Mouse (Mus musculus): ENCODE data around the gene Gm21970. TPM values are rescaled to one million over a fixed set of nuclear protein-coding genes. Genes with fewer than 3 reads are reported as not detected.

The Gm21970 gene
- polyA plus RNA-seq, 1 experiment, result not detected

GRCm38 (mm10) chr16:91452363-91452896, 60.9 kb downstream of the Gm21970 start:
- H3K27me3 ChIP-seq (ENCODE audit: control insufficient read depth, insufficient read depth, insufficient read length), result no peaks in the 10 kb centered on the region
- H3K36me3 ChIP-seq (ENCODE audit: control insufficient read depth, insufficient read depth), result no peaks in the 10 kb centered on the region
- no peak for TF ChIP-seq E2F4 (IDR thresholded peaks at IDR 0.05; ENCODE audit: insufficient read depth)
- no peak for TF ChIP-seq REST (IDR thresholded peaks at IDR 0.05; ENCODE audit: insufficient read depth, insufficient read length)
- no peak for TF ChIP-seq POLR2A (IDR thresholded peaks at IDR 0.05; ENCODE audit: insufficient read length, low read depth)
- no peak for TF ChIP-seq CEBPB (IDR thresholded peaks at IDR 0.05; ENCODE audit: insufficient read depth, poor library complexity, severe bottlenecking)
- no peak for TF ChIP-seq MYOD1 (IDR thresholded peaks at IDR 0.05; ENCODE audit: control insufficient read depth in 1 of 3, insufficient read length in 2 of 3, low read depth in 2 of 3)
- no peak overlapping the region for H3K4me3 ChIP-seq
- H3K79me2 ChIP-seq (ENCODE audit: control insufficient read depth, insufficient read depth), result no peaks in the 10 kb centered on the region
- H3ac ChIP-seq (ENCODE audit: control insufficient read depth, insufficient read length), result no peak overlapping the region
- H3K4me2 ChIP-seq (ENCODE audit: low read depth), result peak overlapping the region; percentile 24

- no peaks in the 10 kb centered on the region for H3K27me3 ChIP-seq (ENCODE audit: control insufficient read depth, insufficient read depth, insufficient read length)
- no peaks in the 10 kb centered on the region for H3K36me3 ChIP-seq (ENCODE audit: control insufficient read depth, insufficient read depth)
- no peak overlapping the region for H3ac ChIP-seq (ENCODE audit: control insufficient read depth, insufficient read length)
- H3K79me2 ChIP-seq (ENCODE audit: control insufficient read depth, insufficient read depth), result no peaks in the 10 kb centered on the region
- no peak overlapping the region for H3K4me3 ChIP-seq
- TF ChIP-seq SRF (IDR thresholded peaks at IDR 0.05; ENCODE audit: control insufficient read depth, insufficient read length, low read depth) (no peak), MYOD1 (IDR thresholded peaks at IDR 0.05; ENCODE audit: control insufficient read depth in 1 of 3, insufficient read length in 2 of 3, low read depth in 2 of 3) (no peak), MYOG (IDR thresholded peaks at IDR 0.05; ENCODE audit: control insufficient read depth in 1 of 3, insufficient read depth in 1 of 3, insufficient read length in 2 of 3, low read depth in 2 of 3) (no peak), TCF3 (IDR thresholded peaks at IDR 0.05; ENCODE audit: insufficient read length, low read depth) (no peak), TCF12 (IDR thresholded peaks at IDR 0.05; ENCODE audit: insufficient read depth, poor library complexity, severe bottlenecking) (no peak), POLR2A (IDR thresholded peaks at IDR 0.05; ENCODE audit: insufficient read length, low read depth) (no peak), MAX (IDR thresholded peaks at IDR 0.05; ENCODE audit: low read depth) (no peak), USF1 (IDR thresholded peaks at IDR 0.05; ENCODE audit: low read depth) (no peak), CEBPB (IDR thresholded peaks at IDR 0.05; ENCODE audit: insufficient read depth, poor library complexity, severe bottlenecking) (no peak), E2F4 (IDR thresholded peaks at IDR 0.05; ENCODE audit: insufficient read depth) (no peak), POLR2AphosphoS2 (IDR thresholded peaks at IDR 0.05; ENCODE audit: insufficient read length, low read depth) (no peak), REST (IDR thresholded peaks at IDR 0.05; ENCODE audit: insufficient read depth, insufficient read length) (no peak)
- H3K4me2 ChIP-seq (ENCODE audit: low read depth), result no peak overlapping the region
These were observed 64.3 kb downstream of the Gm21970 start for GRCm38 (mm10) chr16:91455868-91456267.

GRCm38 (mm10) chr16:91458301-91458746, 66.8 kb downstream of the Gm21970 start:
- Histone ChIP-seq H3K36me3 (ENCODE audit: control insufficient read depth, insufficient read depth) (no peaks in the 10 kb centered on the region), H3ac (ENCODE audit: control insufficient read depth, insufficient read length) (no peak overlapping the region), H3K4me3 (no peak overlapping the region), H3K4me2 (ENCODE audit: low read depth) (no peak overlapping the region), H3K79me2 (ENCODE audit: control insufficient read depth, insufficient read depth) (no peaks in the 10 kb centered on the region), H3K27me3 (ENCODE audit: control insufficient read depth, insufficient read depth, insufficient read length) (no peaks in the 10 kb centered on the region)
- TF ChIP-seq SRF (IDR thresholded peaks at IDR 0.05; ENCODE audit: control insufficient read depth, insufficient read length, low read depth), result no peak
- no peak for TF ChIP-seq POLR2AphosphoS2 (IDR thresholded peaks at IDR 0.05; ENCODE audit: insufficient read length, low read depth)
- TF ChIP-seq MAX (IDR thresholded peaks at IDR 0.05; ENCODE audit: low read depth), result no peak
- TF ChIP-seq POLR2A (IDR thresholded peaks at IDR 0.05; ENCODE audit: insufficient read length, low read depth), result no peak
- TF ChIP-seq E2F4 (IDR thresholded peaks at IDR 0.05; ENCODE audit: insufficient read depth), result no peak
- TF ChIP-seq CEBPB (IDR thresholded peaks at IDR 0.05; ENCODE audit: insufficient read depth, poor library complexity, severe bottlenecking), result no peak
- no peak for TF ChIP-seq TCF12 (IDR thresholded peaks at IDR 0.05; ENCODE audit: insufficient read depth, poor library complexity, severe bottlenecking)
- no peak for TF ChIP-seq MYOD1 (IDR thresholded peaks at IDR 0.05; ENCODE audit: control insufficient read depth in 1 of 3, insufficient read length in 2 of 3, low read depth in 2 of 3)
- TF ChIP-seq TCF3 (IDR thresholded peaks at IDR 0.05; ENCODE audit: insufficient read length, low read depth), result no peak
- TF ChIP-seq REST (IDR thresholded peaks at IDR 0.05; ENCODE audit: insufficient read depth, insufficient read length), result no peak
- TF ChIP-seq USF1 (IDR thresholded peaks at IDR 0.05; ENCODE audit: low read depth), result no peak
- no peak for TF ChIP-seq MYOG (IDR thresholded peaks at IDR 0.05; ENCODE audit: control insufficient read depth in 1 of 3, insufficient read depth in 1 of 3, insufficient read length in 2 of 3, low read depth in 2 of 3)

GRCm38 (mm10) chr16:91458976-91459375, 67.5 kb downstream of the Gm21970 start:
- no peaks in the 10 kb centered on the region for H3K79me2 ChIP-seq (ENCODE audit: control insufficient read depth, insufficient read depth)
- TF ChIP-seq CEBPB (IDR thresholded peaks at IDR 0.05; ENCODE audit: insufficient read depth, poor library complexity, severe bottlenecking), result no peak
- TF ChIP-seq MAX (IDR thresholded peaks at IDR 0.05; ENCODE audit: low read depth), result no peak
- TF ChIP-seq USF1 (IDR thresholded peaks at IDR 0.05; ENCODE audit: low read depth), result no peak
- no peak for TF ChIP-seq MYOD1 (IDR thresholded peaks at IDR 0.05; ENCODE audit: control insufficient read depth in 1 of 3, insufficient read length in 2 of 3, low read depth in 2 of 3)
- no peaks in the 10 kb centered on the region for H3K36me3 ChIP-seq (ENCODE audit: control insufficient read depth, insufficient read depth)
- H3K4me3 ChIP-seq, result no peak overlapping the region
- no peak overlapping the region for H3K4me2 ChIP-seq (ENCODE audit: low read depth)
- H3K27me3 ChIP-seq (ENCODE audit: control insufficient read depth, insufficient read depth, insufficient read length), result no peaks in the 10 kb centered on the region
- no peak overlapping the region for H3ac ChIP-seq (ENCODE audit: control insufficient read depth, insufficient read length)

GRCm38 (mm10) chr16:91459396-91459795, 67.9 kb downstream of the Gm21970 start:
- H3K4me2 ChIP-seq (ENCODE audit: low read depth), result no peak overlapping the region
- no peak for TF ChIP-seq REST (IDR thresholded peaks at IDR 0.05; ENCODE audit: insufficient read depth, insufficient read length)
- TF ChIP-seq TCF3 (IDR thresholded peaks at IDR 0.05; ENCODE audit: insufficient read length, low read depth), result no peak
- no peak for TF ChIP-seq POLR2A (IDR thresholded peaks at IDR 0.05; ENCODE audit: insufficient read length, low read depth)
- TF ChIP-seq MYOG (IDR thresholded peaks at IDR 0.05; ENCODE audit: control insufficient read depth in 1 of 3, insufficient read depth in 1 of 3, insufficient read length in 2 of 3, low read depth in 2 of 3), result no peak
- no peak for TF ChIP-seq POLR2AphosphoS2 (IDR thresholded peaks at IDR 0.05; ENCODE audit: insufficient read length, low read depth)
- no peak for TF ChIP-seq CEBPB (IDR thresholded peaks at IDR 0.05; ENCODE audit: insufficient read depth, poor library complexity, severe bottlenecking)
- no peak for TF ChIP-seq SRF (IDR thresholded peaks at IDR 0.05; ENCODE audit: control insufficient read depth, insufficient read length, low read depth)
- no peak for TF ChIP-seq MAX (IDR thresholded peaks at IDR 0.05; ENCODE audit: low read depth)
- TF ChIP-seq TCF12 (IDR thresholded peaks at IDR 0.05; ENCODE audit: insufficient read depth, poor library complexity, severe bottlenecking), result no peak
- no peak for TF ChIP-seq MYOD1 (IDR thresholded peaks at IDR 0.05; ENCODE audit: control insufficient read depth in 1 of 3, insufficient read length in 2 of 3, low read depth in 2 of 3)
- no peak for TF ChIP-seq E2F4 (IDR thresholded peaks at IDR 0.05; ENCODE audit: insufficient read depth)
- no peak for TF ChIP-seq USF1 (IDR thresholded peaks at IDR 0.05; ENCODE audit: low read depth)
- H3ac ChIP-seq (ENCODE audit: control insufficient read depth, insufficient read length), result no peak overlapping the region
- H3K4me3 ChIP-seq, result no peak overlapping the region
- H3K27me3 ChIP-seq (ENCODE audit: control insufficient read depth, insufficient read depth, insufficient read length), result no peaks in the 10 kb centered on the region
- H3K36me3 ChIP-seq (ENCODE audit: control insufficient read depth, insufficient read depth), result no peaks in the 10 kb centered on the region
- no peaks in the 10 kb centered on the region for H3K79me2 ChIP-seq (ENCODE audit: control insufficient read depth, insufficient read depth)
